Mouse (Mus musculus) lung, embryonic 15.5 days (tissue): Measurements from ENCODE around the gene Gm3239. TPM values are rescaled to one million over a fixed set of nuclear protein-coding genes. Genes with fewer than 3 reads are reported as not detected.
"Not testable (repeated sequence)": the region's sequence is repeated elsewhere in the genome, so short reads cannot be mapped to it uniquely, and the experiment has no call there.

Source experiments
- ATAC-seq: fragments of 200-750 bp; cut with Nextera tagmentation; 2 replicates; pipeline ENCODE4 v1.8.0; 2017; ENCODE audit warnings: moderate number of reproducible peaks, borderline replicate concordance; ENCODE audit not compliant: low FRiP score, low TSS enrichment; ENCODE audit errors: extremely low read depth
- H3K27ac ChIP-seq: fragments of 300-500 bp; sonication (generic); 2 replicates; pipeline ENCODE4 v1.5.1; 2015; ENCODE audit warnings: moderate library complexity, mild to moderate bottlenecking, inconsistent platforms
- H3K27me3 ChIP-seq: fragments of 300-500 bp; sonication (generic); 2 replicates; pipeline ENCODE4 v1.6.1; 2015; ENCODE audit warnings: inconsistent platforms
- H3K36me3 ChIP-seq: fragments of 300-500 bp; sonication (generic); 2 replicates; pipeline ENCODE4 v1.6.1; 2015; ENCODE audit warnings: inconsistent platforms
- H3K4me1 ChIP-seq: fragments of 300-500 bp; sonication (generic); 2 replicates; pipeline ENCODE4 v1.6.1; 2015; ENCODE audit warnings: inconsistent platforms
- H3K4me2 ChIP-seq: fragments of 300-500 bp; sonication (generic); 2 replicates; pipeline ENCODE4 v1.6.1; 2015; ENCODE audit warnings: inconsistent platforms, mild to moderate bottlenecking, moderate library complexity
- H3K4me3 ChIP-seq: fragments of 300-500 bp; sonication (generic); 2 replicates; pipeline ENCODE4 v1.5.1; 2015; ENCODE audit warnings: mild to moderate bottlenecking, inconsistent platforms
- H3K9ac ChIP-seq: fragments of 300-500 bp; sonication (generic); 2 replicates; pipeline ENCODE4 v1.6.1; 2015; ENCODE audit warnings: inconsistent platforms
- H3K9me3 ChIP-seq: fragments of 300-500 bp; sonication (generic); 2 replicates; pipeline ENCODE4 v1.6.1; 2016; ENCODE audit warnings: inconsistent platforms
- WGBS: fragments of 180-500 bp; shearing (Covaris S2); methylation state at CpG from one replicate; pipeline ENCODE4 v1.1.7; 2015; 5-methylcytosine and 5-hydroxymethylcytosine counted together
- polyA plus RNA-seq: library from polyadenylated mRNA; unstranded; fragments of >200 nt; fragmentation: Nextera tagmentation; extraction: Ambion mirVana; gene quantifications from 2 replicates; pipeline ENCODE4 v1.2.1, GENCODE M21; 2015

The Gm3239 gene
- not detected in 2 replicates for polyA plus RNA-seq

- not testable (repeated sequence) for H3K27me3 ChIP-seq, H3K36me3 ChIP-seq, H3K9ac ChIP-seq, H3K27ac ChIP-seq, H3K9me3 ChIP-seq, H3K4me1 ChIP-seq, H3K4me2 ChIP-seq, ATAC-seq, H3K4me3 ChIP-seq
- no CpG with 5 or more reads among the region's 2 CpGs for WGBS
These were observed at the start of gene Gm3239 for GRCm38 (mm10) chr14:4663892-4664291. TSS of gene Gm3239 (plus strand) at chr14:4664192.

- H3K4me2 ChIP-seq, H3K27me3 ChIP-seq, H3K4me3 ChIP-seq, H3K27ac ChIP-seq, ATAC-seq, H3K9me3 ChIP-seq, H3K9ac ChIP-seq, H3K4me1 ChIP-seq, H3K36me3 ChIP-seq: not testable (repeated sequence)
- no CpG with 5 or more reads among the region's 2 CpGs for whole genome bisulfite sequencing
These were observed 31.9 kb upstream of the Gm3239 start, which contains the start of gene Gm8159 for GRCm38 (mm10) chr14:4632052-4632451. TSS of gene Gm8159 (plus strand) at chr14:4632352.

- 0 out of 2 replicates have a peak overlapping the region, but pooled peaks have one; percentile 21 for H3K4me3 ChIP-seq
- 4% methylated on average over 18 of the region's 18 CpGs for WGBS
These were observed 14.7 kb upstream of the Gm3239 start for GRCm38 (mm10) chr14:4649309-4649708.

GRCm38 (mm10) chr14:4650324-4650723, 13.7 kb upstream of the Gm3239 start:
- H3K9me3 ChIP-seq, H3K36me3 ChIP-seq, H3K4me3 ChIP-seq, H3K27me3 ChIP-seq, H3K4me2 ChIP-seq, H3K9ac ChIP-seq, H3K27ac ChIP-seq, H3K4me1 ChIP-seq, ATAC-seq: not testable (repeated sequence)
- 4% methylated on average over 5 of the region's 9 CpGs for WGBS

More at GRCm38 (mm10) chr14:4649309-4649708, 14.7 kb upstream of the Gm3239 start:
- H3K27me3 ChIP-seq, H3K36me3 ChIP-seq, ATAC-seq, H3K27ac ChIP-seq, H3K9me3 ChIP-seq, H3K4me1 ChIP-seq, H3K9ac ChIP-seq: not testable (repeated sequence)
- peak overlapping the region; percentile 50 for H3K4me2 ChIP-seq

GRCm38 (mm10) chr14:4708938-4709337, 44.9 kb downstream of the Gm3239 start, which contains the start of gene Gm7876:
TSS of gene Gm7876 (plus strand) at chr14:4709238.
- H3K9ac ChIP-seq, ATAC-seq, H3K4me3 ChIP-seq, H3K9me3 ChIP-seq, H3K4me2 ChIP-seq, H3K27me3 ChIP-seq, H3K27ac ChIP-seq, H3K4me1 ChIP-seq, H3K36me3 ChIP-seq: not testable (repeated sequence)
- 63% methylated on average over 1 of the region's 2 CpGs for WGBS

Other genes starting within 250 kb of the Gm3239 start
- 0.53 and 0.61 TPM in 2 replicates for gene Gm3164, start 248.7 kb upstream of the Gm3239 start, polyA plus RNA-seq
- 0.37 TPM in 1 of 2 replicates, not detected in the other for gene Gm3173, start 233.2 kb upstream of the Gm3239 start, polyA plus RNA-seq
- not detected in 2 replicates for gene Gm3182, start 182.4 kb upstream of the Gm3239 start, polyA plus RNA-seq
- not detected in 2 replicates for gene Gm3047, start 108.8 kb upstream of the Gm3239 start, polyA plus RNA-seq
- gene Gm8159, start 31.8 kb upstream of the Gm3239 start, polyA plus RNA-seq: not detected in 2 replicates
- not detected in 2 replicates for gene Gm7876, start 45.0 kb downstream of the Gm3239 start, polyA plus RNA-seq
- 0.07 and 0.24 TPM in 2 replicates for gene Gm3252, start 62.6 kb downstream of the Gm3239 start, polyA plus RNA-seq
- gene Gm9602, start 112.1 kb downstream of the Gm3239 start, polyA plus RNA-seq: not detected in 2 replicates
- gene Gm3269, start 173.9 kb downstream of the Gm3239 start, polyA plus RNA-seq: not detected in 2 replicates
- gene Gm3264, start 191.4 kb downstream of the Gm3239 start, polyA plus RNA-seq: 0.45 and 0.47 TPM in 2 replicates
- gene Gm3278, start 228.2 kb downstream of the Gm3239 start, polyA plus RNA-seq: not detected in 2 replicates